Mouse (Mus musculus) urinary bladder, postnatal 10 days (tissue): Measurements from ENCODE around the gene Hs6st2.

Experiments used
- DNase-seq: peaks from one replicate; pipeline ENCODE4 v3.0.0; 2022; ENCODE audit warnings: low spot score

The Hs6st2 gene

DNA sequence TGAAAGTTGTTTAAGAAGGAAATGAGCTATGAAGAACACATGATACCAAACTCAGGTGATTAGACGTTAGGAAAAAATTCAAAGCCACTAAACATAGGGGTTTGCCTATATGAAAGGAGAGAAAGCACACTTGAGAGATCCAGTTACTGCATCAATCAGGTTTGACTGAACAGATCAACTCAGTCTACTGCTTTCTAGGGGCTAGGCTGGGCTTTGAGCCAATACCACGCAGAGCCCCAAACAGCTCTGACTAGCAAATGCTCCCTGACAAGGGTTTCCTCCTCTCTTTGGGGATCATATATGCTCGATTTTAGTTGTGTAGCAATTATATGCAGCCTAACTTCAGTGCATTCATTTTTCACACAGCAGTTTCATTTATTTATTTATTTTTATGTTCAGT lies 96.2 kb downstream of the Hs6st2 start:
- no peak for DNase-seq

DNA sequence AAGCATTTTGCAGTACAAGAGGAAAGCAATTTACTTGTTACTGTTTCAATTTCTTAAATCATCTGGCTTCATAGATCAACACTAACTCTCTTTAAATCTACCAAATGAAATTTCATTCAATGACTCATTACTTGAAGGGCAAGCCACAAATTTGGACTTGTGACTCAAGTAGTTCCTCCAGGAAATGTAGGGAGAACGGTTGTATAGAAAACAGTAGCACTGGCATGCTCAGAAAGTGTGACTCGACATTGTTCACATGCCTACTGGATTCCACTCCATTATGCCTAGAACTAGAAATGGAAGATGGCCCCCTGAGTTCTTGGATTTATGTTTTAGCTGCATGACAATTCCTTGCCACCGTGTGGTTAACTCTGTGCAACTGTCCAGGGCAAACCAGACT lies 100.0 kb downstream of the Hs6st2 start:
- no peak for DNase-seq

DNA sequence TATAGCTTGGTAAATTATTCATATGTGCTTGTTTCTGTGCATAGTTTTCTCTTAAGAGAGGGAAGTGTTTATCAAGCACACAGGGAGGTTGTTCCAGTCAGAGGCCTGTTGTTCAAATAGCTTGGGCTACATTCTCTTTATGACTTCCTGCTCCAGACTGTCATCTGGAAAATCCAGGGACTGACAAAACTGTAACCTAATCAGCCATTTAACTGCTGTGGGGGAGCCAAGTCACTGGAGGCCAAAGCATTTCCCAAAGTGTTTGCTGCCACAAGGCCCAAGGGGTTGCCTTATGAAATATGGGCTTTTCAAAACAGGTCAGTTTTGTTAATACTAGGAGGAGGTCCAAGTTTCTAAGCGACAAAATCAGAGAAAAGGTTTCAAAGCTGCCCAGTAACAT lies 119.8 kb downstream of the Hs6st2 start:
- no peak for DNase-seq

DNA sequence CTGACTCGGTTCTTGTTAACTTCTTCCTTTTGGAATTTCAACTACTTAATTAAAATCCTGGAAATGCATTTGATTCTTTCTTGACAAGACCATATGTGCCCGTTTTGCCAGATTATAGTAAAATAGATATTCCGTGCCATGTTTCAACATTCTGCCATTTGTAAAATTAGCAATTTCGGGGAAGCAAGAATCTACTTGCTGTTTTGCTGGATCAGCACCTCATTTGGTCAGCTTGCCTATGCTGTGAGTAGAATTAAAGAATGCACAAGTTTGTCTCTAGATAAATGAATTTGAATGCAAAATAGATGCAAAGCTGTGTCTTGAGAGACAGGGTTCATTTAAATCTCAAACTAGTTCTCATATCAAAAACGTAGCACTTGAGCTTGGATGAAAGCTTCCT lies 142.0 kb downstream of the Hs6st2 start:
- DNase-seq, result no peak

DNA sequence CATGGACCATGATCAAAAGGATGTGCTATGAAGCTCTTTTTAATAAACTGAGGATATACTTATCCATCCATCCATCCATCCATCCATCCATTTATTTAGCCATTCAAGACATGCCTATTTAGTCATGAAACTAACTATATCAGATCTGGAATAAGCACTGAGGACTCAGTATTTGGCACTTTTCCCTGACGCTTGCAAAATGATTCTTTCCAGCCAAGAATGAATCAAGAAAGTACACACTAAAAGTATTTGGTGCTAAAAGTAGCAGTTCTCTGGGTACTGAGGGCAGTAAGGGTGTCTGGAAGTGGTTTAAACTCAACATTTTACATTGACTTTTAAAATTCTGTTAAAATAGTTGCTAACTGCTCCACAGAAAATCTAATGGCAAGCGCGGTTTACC lies 144.6 kb downstream of the Hs6st2 start:
- no peak for DNase-seq

DNA sequence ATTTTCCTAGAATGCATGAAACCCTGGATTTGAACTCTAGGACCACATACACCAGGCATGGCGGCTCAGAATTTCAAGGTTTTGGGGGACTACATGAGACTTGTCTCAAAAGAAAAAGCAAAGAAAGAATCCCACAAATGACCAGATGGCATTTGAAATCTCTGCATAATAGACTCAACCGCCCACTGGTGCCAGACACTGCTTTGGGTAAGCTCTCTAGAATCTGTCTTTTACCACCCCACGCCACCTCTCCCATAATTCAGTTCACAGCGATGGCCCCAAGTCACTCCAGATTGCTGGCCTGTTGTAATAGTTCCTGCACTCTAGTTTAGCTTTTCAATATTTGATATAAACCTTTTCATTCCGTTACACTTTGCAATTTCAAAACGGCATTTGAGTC lies 146.4 kb downstream of the Hs6st2 start:
- no peak for DNase-seq

DNA sequence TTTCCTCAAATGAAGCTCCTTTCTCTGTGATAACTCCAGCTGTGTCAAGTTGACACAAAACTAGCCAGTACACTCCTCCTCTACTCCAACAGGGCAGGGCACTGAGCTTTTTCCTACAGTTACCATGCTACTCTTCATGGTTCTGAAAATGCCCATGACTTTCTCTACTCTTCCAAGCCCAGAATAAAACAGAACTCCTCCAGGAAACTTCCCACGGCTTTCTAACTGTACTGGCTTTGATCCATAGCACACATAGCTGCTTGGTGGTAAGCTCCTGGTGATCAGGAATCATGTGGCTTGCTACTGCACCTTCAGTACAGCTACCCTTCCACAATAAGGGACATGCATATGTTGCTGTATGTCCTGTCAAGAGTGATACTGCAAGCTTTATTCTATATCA lies 150.5 kb downstream of the Hs6st2 start:
- DNase-seq, result no peak

DNA sequence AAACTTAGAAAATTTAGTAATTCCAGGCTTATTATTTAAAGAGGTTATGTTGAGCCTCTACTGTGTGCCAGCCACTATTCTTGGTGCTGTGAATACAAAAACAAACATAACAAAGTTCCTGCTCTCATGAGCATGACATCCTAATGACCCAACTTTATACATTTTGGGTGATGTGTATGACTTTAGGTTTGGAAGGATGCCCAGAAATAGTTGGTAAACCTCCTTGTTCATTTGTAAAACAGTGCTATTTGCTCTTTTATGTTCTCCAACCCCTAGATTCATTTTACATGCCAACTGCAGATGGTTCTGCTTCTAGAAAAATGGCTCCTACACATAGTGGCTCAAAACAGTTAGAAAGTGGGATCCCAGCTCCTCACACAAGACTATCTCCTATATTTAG lies 153.1 kb downstream of the Hs6st2 start:
- no peak for DNase-seq

DNA sequence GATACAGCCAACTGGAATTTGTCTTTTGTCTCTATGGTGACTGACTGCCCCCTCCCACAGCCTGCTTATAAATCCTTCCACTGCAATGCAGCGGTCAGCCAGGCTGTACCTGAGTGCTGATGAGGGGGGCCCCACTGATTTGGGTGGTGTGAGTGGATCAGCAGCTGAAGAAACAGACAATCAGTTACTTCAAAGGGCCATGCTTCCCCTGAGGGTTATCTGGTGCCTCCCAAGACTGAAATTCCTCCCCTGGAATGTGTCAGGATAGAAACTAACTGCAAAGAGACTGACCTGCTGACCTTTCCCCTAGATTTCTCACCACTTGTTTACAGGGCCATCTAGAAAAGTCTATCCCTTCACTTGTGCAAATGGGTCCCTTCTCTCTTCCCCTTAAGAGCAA lies 166.8 kb downstream of the Hs6st2 start:
- DNase-seq, result no peak

DNA sequence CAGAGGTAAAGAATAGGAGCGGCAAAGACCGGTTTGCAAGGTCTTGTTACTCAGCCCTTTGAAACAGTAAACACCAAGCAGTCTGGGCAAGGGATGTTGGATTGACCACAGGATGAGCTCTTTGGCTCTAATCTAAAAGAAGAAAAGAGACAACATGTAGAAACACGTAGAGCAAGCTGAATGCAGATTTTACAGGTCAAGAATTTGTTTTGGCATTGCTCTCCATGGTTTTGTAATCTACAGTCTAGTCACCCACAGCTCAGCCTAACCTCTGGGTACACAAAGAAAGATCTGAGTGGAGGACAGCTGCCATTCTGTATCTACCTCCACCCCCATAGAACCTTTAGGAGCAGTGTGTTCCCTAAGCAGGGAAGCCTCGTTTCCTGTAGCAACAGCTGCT lies 175.1 kb downstream of the Hs6st2 start:
- DNase-seq, result no peak

DNA sequence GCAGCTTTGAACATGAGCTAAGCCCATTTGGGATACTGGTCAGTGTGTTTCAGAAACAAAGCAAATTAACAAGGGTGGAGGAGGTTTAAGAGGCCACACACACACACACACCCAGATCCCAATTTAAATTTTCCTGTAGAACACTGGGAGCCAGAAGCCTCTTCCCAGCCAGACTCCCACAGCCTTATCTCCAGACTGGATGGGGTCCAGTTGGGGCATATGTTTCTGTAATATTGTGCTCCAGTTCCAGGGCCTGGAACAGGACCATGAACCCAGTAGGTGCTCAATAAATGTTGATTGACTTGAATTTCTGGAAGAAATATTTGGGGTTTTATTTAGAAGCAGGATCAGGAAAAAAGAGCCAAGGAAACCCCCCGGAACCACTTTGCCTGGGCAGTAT lies 176.0 kb downstream of the Hs6st2 start:
- DNase-seq, result no peak

DNA sequence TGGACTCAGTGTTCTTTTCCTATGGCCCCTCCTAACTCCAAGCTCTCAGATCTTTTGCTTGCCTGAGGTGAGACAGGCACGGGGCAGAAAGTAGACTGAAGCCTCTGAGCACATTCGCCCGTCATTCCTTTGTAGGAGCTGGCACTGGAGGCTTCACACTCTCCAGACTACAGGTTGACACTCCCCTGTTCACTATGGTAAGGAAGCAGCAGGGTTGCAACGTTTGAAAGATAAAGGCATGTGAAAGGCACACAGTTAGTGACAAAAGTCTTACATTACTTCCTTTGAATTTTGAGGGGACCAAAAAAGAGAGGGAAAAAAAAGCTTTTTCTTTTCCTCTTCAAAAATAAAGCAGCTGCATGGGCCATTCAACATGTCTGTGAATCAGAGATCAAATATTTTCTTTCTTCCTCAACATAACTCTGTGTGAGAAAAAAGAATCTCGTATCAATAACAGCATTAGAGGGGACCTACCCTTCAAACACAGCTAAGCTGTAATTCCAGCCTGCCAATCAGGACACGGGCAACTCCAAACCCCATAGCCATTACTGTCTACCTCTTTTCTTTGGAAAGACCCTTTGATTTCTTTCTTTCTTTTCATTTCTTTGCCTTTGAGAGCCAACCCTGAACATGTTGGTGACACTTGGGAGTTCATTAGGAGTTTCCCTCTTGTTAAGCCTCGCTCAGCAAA lies 177.7 kb downstream of the Hs6st2 start:
- no peak for DNase-seq

DNA sequence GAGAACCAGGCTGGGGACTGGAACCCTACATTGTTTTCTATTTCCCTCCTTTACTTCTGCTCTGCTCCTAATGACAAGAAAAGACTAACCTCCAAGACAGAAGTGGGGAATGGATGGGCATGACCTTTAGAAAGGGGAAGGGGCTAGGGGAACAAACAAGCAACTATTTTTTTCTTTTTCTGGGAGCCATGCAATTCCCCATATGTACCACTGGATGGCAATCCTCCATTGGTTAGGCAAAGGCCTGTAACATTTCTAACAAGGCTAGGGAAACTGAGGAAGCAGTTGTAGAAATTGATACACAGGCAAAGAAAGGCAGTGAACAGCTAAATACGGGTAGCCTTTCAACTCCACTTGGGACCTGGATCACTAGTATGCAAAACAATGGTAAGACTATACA lies 183.8 kb downstream of the Hs6st2 start:
- DNase-seq, result no peak

DNA sequence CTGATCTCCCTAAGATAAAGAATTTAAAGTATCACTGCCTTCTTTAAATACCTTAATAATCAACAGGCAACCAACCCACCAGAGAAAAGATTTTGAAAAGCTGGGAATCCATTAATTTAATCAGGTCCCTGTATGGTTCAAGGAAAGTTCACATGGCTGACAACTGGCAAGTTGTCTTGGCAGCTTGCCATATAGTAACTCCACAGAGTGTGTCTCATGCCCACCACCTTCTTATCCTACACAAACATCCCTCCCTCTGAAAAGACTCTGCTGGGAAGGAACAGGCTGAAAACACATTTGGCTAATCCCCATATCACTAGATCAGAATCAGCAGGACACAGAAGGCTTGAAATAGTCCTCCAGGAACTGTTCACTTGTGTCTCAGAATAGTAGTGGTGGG lies 193.3 kb downstream of the Hs6st2 start:
- no peak for DNase-seq

DNA sequence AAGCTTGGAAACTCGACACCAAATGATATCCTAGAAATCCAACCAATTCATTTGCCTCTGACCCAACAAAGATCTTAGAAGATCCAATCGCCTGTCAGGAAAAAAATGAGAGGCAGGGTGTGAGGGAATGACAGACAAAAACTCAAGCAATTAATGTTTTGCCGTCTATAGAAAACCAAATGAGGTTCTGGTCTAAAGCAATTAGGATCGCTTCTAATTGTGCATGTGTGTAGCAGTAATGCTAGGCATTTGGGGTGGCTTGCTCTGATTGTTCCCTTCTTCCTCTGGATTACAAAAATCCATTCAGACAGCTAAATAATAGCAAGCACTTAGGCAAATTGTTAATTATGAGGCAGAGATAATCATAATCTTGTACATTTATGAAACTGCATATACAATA lies 212.2 kb downstream of the Hs6st2 start:
- no peak for DNase-seq

DNA sequence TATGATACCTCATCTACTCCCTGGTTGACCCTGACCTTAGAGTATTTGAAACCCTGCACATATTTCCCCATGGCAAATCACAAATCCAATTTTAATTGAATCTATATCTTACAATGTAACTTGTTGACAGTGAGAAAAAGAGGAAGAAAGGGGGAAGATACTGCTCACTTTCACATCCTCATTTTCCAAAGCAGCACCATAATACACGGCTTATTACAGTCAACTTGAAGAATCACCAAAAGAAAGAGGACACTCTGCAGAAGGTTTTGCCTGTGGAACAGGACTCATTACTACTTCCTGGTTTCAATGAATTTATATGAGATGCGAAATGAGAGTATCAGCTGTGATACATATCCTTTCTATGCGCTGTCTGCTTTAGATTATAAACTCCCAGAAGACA lies 220.2 kb downstream of the Hs6st2 start:
- no peak for DNase-seq

DNA sequence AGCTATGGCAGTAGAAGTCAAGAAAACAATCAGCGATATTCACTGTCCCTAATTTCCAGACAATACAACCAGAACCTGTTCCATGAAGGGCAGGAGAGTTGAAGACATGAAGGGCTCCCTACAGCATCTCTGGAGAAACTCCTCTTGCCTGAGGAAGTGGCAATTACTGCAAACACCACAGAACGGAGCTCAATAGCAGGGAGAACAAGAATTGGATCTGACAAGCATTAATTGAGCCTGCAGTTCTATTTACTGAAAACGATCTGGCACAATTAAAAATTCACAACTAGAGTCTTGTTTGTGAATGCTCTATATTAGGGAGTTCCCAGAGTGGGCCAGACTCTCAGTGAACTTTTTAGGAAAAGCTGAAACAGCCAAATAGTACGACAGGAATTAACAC lies 238.3 kb downstream of the Hs6st2 start:
- DNase-seq, result no peak

DNA sequence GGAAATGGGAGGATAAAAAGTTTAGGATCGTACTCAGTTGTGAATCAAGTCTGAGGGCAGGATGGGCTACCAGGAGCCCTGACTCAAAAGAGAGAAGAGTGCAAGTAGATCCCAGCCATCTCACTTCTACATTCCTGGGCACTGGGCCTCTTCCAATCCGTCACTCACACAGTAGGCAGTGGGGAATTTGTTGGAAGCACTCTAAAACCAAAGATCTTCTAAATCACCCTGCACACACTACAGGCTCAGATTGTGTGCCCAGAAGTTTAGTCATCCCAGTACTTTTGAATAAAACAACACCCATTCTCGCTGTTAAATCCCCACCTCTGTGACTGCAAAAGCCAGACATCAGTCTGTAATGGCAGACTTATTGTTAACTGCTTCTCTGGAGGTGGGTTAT lies 249.9 kb downstream of the Hs6st2 start:
- DNase-seq, result no peak

DNA sequence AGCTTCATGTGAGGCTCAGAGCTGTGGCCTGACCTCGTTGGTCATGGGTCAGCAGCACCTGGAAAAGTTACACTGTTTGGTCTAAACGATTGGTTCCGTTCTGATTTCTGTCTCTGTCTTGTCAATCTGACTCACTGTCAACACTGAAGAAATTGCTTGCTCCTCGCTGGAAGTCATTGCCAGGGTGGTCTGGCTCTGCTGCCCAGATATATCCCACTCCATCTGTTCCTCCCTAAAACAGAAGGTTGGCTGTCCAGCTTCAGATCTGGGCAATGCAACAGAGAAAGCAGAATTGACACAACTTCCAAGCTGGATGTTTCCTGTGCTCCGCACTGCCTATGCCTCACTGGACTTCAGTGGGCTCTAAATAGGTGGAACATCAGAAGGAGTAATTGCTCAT lies 256.6 kb downstream of the Hs6st2 start:
- DNase-seq, result no peak

DNA sequence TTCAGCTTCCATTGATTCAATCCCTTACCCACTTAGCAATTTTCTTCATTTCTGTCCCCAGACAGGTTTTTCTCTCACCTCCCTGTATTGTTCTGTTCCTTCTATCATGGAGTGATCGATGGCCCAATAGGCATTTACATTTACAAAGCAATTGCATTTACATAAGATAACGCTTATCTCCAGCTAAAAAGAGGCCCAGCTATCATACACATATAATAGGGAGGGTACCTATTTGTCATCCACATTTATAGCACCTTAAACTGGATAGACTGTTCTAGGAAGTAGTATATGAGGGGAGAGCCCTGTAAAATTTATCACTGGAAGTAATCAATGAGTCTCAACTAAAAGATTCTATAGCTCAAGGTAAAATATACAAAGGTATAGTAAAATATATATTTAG lies 271.4 kb downstream of the Hs6st2 start:
- no peak for DNase-seq

DNA sequence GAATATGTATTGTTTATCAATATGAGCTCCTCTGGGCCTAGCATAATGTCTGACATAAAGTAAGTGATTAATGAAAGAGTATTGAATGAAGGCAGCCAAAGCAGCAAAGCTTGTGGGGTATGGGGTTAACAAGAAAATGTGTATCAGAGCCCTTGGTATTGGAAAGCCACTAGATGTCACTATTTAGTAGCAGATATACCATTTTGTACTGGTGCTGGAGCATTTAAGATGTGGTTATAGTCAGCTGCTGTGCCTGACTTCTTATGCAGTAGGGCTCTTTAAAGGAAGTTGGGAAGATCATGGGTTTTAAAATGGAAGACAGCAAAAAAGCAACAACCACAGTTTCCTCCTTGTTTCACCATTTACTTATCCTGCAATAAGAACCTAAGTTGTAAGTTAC lies 284.2 kb downstream of the Hs6st2 start:
- DNase-seq, result no peak

DNA sequence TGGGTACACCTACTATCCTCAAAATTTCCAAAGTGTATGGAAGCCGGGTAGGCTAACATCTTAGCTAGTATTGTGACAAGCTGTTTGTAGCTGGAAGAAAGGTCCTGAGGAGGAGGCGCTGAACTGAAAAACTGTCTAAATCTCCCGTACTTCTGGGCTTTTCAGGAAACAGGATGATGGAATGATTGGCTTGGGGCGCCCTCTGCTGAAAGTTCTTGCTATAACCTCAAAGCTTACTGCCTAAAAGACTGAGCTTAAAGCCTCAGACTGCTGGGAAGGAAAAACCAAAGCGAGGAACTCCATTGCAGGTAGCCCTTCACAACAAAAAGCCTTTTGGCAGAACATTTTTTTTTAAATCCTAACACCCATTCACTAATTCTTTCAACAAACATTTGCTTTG lies 307.0 kb downstream of the Hs6st2 start:
- peak; percentile 12 for DNase-seq

DNA sequence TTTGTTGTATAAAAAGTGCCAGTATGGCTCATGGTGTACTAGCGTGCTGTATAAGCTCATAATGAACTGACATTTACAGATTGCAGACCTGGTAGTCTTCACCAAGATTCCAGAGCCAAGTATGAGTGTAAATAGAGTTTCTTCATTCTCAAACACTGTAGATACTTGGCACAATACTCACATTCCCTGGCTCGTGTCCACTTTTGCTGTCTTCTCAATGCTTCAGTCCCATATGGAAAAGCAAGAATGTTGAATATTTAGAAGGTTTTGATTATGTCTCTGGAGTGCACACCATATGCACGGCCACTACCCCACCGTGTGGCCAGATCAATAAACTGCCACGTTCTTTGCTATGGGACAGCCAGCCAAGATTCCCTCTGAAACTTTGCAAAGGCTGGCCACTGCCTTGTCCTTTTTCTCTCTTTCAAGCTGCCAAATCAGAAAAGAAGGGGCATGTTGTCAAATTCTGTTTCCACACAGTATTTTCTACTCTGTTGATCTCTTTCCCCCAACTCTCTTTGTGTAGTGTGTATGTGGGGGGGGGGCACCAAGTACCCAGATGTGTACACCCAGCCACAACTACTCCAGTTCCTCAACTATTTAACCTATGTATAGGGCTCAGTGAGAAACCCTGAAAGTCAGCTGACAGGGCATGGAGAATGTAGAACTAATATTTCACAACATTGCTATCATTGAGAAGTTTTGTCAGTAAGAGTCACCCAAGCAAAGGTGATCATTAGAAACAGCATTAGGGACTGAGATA lies 309.0 kb downstream of the Hs6st2 start:
- DNase-seq, result no peak

DNA sequence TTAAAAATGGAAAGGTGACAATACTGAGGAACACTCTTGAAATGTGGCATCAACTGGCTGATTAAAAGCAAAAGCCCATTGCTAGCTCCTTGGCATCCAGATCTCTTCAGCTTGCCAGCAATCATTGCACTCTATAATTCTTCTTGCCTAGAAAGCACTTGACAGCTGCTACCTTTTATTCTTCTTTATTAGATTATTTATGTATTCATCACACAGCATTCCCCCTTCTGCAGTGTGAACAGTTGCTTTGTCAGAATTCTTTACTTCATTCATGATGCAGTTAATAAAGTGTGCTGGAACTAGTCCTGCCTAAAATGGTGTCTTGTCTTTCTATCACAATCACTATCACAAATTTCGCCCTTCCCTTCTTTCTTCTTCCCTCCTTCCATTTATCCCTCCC lies 332.0 kb downstream of the Hs6st2 start:
- DNase-seq, result no peak
